Mouse (Mus musculus) layer of hippocampus, adult 8-10 months (tissue): ENCODE measurements around the gene Prkar2a. TPM values are rescaled to one million over a fixed set of nuclear protein-coding genes. Genes with fewer than 3 reads are reported as not detected.

Experiments
- DNase-seq, 2 experiments: peaks; one replicate each; pipeline ENCODE4 v3.0.0; 2022; ENCODE audit warnings: low spot score in 2 of 2
- microRNA-seq, 2 experiments: library from miRNA; unstranded; fragments of <30 nt; microRNA quantifications; one replicate each; pipeline ENCODE4 v1.2.0; 2022
- total RNA-seq, 4 experiments: library from RNA; stranded (reverse); gene quantifications; 2 replicates each; pipeline ENCODE4 v1.2.4; 2022

The Prkar2a gene
- total RNA-seq, 4 experiments from 2014 or later = 41.1 to 58.2 (median 50.9) TPM

- DNase-seq = no peak
Measured at GRCm38 (mm10) chr9:108795281-108795680, 106.2 kb downstream of the Prkar2a start.

DNA sequence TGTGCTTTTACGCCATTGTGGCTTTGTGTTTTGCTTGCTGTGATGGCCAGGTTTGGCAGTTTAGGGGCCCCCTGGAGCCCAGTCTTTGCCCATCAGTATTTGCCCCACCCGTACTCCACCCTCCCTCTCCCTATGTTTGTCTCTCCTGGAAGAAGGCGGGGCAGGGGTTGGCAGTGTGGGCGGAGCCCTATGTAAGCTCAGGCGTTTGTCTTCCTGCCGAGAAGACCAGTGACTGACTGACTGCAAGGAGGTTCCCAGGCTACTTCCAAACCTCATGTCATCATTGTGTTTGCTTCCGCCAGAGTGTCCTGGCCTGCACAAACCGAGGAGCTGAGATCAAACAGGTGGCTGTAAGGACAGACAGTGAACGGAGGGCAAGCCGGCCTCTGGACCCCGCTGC is 106.6 kb downstream of the Prkar2a start:
- DNase-seq = no peak

DNA sequence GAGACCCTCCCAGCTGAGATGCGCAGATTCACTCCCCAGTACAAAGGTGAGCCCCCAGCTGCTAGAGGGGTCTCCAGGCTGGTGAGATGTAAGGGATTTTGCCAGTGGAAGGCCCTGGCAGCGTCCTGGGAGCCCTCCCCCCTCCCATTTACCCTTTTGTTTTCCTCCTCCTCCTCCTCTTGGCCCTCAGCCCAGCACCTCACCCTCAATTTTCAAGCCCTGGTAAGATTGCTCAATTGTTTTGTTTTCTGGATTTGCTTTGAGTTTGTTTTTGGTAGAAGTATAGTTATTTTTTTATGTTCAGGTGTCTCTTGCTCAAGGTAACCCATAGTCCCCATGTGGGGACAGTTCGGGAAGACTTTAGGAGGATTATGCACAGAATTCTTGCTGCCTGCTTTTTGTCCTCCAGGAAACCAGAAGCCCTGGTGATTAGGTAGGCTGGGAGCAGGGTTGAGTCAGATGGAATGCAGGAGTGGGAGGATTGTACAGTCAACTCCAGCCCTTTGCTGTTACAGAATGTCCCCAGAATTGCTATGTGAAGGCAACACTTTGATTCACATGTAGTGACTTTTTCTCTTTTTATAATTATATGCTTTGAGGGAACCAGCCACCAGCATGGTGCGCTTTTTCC is 107.4 kb downstream of the Prkar2a start:
- no peak for DNase-seq

DNA sequence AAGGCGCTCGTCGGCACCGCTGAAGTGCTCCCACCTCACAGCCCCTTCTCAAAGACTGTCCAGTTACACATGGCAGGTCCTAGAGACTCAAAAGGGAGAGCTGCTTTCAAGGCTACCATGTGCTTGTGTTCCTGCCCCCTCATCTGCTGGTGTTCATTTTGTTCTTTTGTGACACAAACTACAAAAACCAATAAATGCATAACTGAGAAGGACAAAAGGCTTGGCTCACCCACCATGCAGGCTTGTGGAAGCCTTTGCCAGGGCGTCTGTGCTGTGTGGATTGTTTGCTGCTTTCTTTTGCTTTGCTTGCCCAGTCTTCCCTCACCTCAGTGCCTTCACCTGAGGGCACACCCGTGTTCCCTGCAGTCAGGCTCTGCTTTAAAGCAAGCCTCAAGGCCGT is 108.4 kb downstream of the Prkar2a start:
- no peak for DNase-seq

- DNase-seq = no peak
Measured at GRCm38 (mm10) chr9:108798508-108799075, 109.5 kb downstream of the Prkar2a start.

GRCm38 (mm10) chr9:108799564-108799963 is 110.5 kb downstream of the Prkar2a start:
- no peak for DNase-seq

Small RNA genes within 50 kb of the gene (microRNA-seq; reads per million reads assigned to microRNA genes)
- 0 reads per million in 2 experiments for gene Gm26298

Other genes starting within 250 kb of the Prkar2a start
- gene Ccdc71, start 228.8 kb upstream of the Prkar2a start, total RNA-seq = 10 to 100 TPM; 31.3 to 44.7 (median 36.6) TPM
- 10 to 100 TPM; 22.0 to 32.0 (median 24.2) TPM for gene Klhdc8b, start 227.7 kb upstream of the Prkar2a start, total RNA-seq
- 10 to 100 TPM; 28.9 to 46.8 (median 34.7) TPM for gene Lamb2, start 209.6 kb upstream of the Prkar2a start, total RNA-seq
- 100 to 1,000 TPM; 144 to 189 (median 157) TPM for gene Usp19, start 198.7 kb upstream of the Prkar2a start, total RNA-seq
- 10 to 100 TPM; 84.0 to 96.5 (median 89.4) TPM for gene Qars, start 181.6 kb upstream of the Prkar2a start, total RNA-seq
- 100 to 1,000 TPM; 141 to 150 (median 146) TPM for gene Qrich1, start 172.5 kb upstream of the Prkar2a start, total RNA-seq
- 10 to 100 TPM; 53.1 to 59.5 (median 58.0) TPM for gene Impdh2, start 129.0 kb upstream of the Prkar2a start, total RNA-seq
- 10 to 100 TPM; 63.7 to 73.3 (median 70.0) TPM for gene Ndufaf3, start 121.9 kb upstream of the Prkar2a start, total RNA-seq
- gene Dalrd3, start 119.4 kb upstream of the Prkar2a start, total RNA-seq = 100 to 1,000 TPM in 1 of 4 experiments, 10 to 100 TPM in 3; 89.4 to 104 (median 95.7) TPM
- 100 to 1,000 TPM; 123 to 146 (median 129) TPM for gene Wdr6, start 110.6 kb upstream of the Prkar2a start, total RNA-seq
- 10 to 100 TPM; 92.9 to 99.1 (median 97.8) TPM for gene P4htm, start 91.6 kb upstream of the Prkar2a start, total RNA-seq
- 10 to 100 TPM; 49.4 to 60.4 (median 54.9) TPM for gene Arih2, start 39.9 kb upstream of the Prkar2a start, total RNA-seq
- gene Slc25a20, start 27.2 kb upstream of the Prkar2a start, total RNA-seq = 10 to 100 TPM; 14.3 to 17.4 (median 16.6) TPM
- gene Ip6k2, start 94.5 kb downstream of the Prkar2a start, total RNA-seq = 100 to 1,000 TPM; 195 to 221 (median 213) TPM
- 10 to 100 TPM; 70.0 to 74.4 (median 73.5) TPM for gene Nckipsd, start 119.1 kb downstream of the Prkar2a start, total RNA-seq
- 10 to 100 TPM; 52.5 to 77.9 (median 69.6) TPM for gene Celsr3, start 137.0 kb downstream of the Prkar2a start, total RNA-seq
- gene Slc26a6, start 164.0 kb downstream of the Prkar2a start, total RNA-seq = 10 to 100 TPM; 17.0 to 22.2 (median 20.2) TPM
- gene Tmem89, start 225.3 kb downstream of the Prkar2a start, total RNA-seq = under 1 TPM in 1 of 4 experiments, not detected in 3; 0.78 TPM
- 100 to 1,000 TPM; 343 to 352 (median 351) TPM for gene Uqcrc1, start 247.3 kb downstream of the Prkar2a start, total RNA-seq